Mouse (Mus musculus): ENCODE results near the gene Psmc6.

GRCm38 (mm10) chr14:45378771-45379170, 49.2 kb downstream of the Psmc6 start:
- TF ChIP-seq CTCF (IDR thresholded peaks at IDR 0.05; ENCODE audit: low read depth): no peak
- TF ChIP-seq EP300 (IDR thresholded peaks at IDR 0.05; ENCODE audit: low read depth): no peak
